Mouse (Mus musculus): ENCODE results near the gene Ublcp1.

Ublcp1 gene

GRCm38 (mm10) chr11:44470432-44471336 is at the start of gene Ublcp1:
Gene Ublcp1 (minus strand): TSS chr11:44470498.
- peak; percentile 92 to 93 for DNase-seq (ENCODE audit: low spot score in 2 of 2)

DNA sequence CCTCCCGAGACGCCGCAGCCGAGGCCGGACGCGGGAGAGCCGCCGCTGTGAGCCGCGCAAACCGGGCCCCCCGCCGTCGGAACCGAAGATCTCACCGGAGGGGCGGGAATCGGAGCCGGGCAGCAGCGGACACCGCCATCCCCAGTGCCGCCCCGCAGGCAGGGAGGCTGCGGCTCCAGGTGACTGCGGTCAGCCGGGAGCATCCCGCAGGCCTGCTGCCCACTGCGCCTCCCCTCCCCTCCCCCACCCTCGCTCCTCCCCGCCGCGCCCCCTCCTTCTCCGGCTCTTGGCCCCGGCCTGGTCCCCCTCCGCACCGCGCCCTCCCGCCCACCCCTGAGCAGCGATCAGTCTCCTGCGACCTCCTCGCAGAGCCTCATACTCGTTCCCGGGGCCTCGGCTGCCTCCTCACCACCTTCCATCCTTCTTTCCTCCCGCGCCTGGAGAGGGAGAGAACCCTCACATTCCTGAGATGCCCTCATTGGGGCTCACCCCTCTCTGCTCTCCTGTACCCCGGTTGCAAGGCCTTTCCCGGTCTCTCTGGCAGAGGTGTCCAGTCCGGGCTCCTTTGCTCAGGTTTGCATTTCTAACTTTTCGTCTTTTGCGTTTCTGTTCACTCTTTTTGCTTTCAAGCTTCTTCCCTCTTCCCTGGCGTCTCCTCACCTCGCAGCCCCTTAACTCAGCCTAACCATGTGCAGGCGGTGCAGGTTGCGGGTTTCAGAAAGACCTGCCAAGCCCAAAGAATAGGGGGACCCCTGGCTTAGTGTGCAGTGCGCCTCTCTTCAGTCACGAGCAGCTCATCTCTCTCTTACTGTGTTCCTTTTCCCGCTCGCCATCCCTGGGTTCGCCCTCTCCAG is 49.0 kb upstream of the Ublcp1 start:
- DNase-seq (ENCODE audit: low spot score in 2 of 2) = peak; percentile 18 to 27

- peak; percentile 72 to 79 for DNase-seq (ENCODE audit: low spot score in 2 of 2)
Observed at GRCm38 (mm10) chr11:44518281-44519095, 48.2 kb upstream of the Ublcp1 start, which contains the start of gene Rnf145. Gene Rnf145 (plus strand): TSS chr11:44518964.

- DNase-seq (ENCODE audit: low spot score in 2 of 2) = no peak
Observed at GRCm38 (mm10) chr11:44517561-44518280, 47.4 kb upstream of the Ublcp1 start.

DNA sequence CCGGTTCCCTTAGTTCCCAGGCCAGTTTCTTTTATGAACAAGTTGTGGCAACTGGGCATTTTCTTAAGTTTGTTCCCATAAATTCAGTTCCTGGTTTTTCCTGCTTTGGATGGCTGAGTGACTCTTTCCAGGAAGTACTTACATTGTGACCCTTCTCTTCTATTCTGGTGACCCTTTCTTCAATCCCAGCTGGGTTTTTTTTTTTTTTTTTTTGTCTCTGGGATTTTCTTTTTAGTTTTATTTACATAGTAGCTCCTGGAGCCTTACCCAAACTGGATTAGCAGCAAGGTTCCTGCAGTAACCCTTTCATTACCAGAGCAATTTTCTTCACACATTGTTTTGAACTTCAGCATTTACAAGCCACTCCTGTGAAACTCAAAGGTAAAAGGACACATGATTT is 46.1 kb upstream of the Ublcp1 start:
- no peak for DNase-seq (ENCODE audit: low spot score in 2 of 2)

GRCm38 (mm10) chr11:44514666-44515065 is 44.4 kb upstream of the Ublcp1 start:
- no peak for DNase-seq (ENCODE audit: low spot score in 2 of 2)

DNA sequence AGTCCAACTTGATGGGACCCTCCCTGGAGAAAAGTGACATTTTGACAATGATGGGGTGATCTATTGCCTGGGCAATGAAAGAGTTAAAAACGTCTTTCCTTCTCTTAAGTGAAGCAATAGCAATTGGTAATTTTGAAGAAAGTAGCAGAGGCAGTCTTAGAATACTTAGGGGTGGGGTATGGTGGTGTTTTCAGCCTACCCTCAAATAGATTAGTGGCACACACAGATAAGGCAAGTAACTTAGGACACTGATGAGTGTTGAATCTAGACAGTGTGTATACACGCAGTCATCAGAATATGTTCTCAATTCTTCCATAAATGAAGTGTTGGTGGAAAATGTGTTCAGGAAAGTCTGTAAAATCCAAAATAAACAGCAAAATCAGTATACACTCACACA is 42.7 kb upstream of the Ublcp1 start:
- DNase-seq (ENCODE audit: low spot score in 2 of 2) = no peak

GRCm38 (mm10) chr11:44512044-44513025 is 42.0 kb upstream of the Ublcp1 start:
- no peak for DNase-seq (ENCODE audit: low spot score in 2 of 2)

DNA sequence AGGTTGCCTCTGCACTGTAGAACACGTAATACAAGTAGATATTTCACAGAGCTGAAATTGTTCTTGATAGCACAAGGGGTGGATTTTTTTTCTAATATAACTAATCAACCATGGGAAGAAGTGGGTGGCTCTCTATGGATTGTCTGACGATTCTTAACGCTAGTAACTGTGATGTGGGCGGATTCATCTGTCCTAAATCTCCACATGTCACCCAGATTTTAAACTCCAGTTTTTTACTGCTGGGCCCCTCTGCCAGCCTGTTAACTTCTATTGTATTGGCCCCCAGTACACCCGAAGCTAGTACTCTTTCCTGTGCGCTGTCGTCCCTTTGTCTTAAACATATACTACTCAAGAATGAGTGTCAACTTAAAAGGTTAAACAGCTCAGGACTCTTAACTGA is 40.1 kb upstream of the Ublcp1 start:
- no peak for DNase-seq (ENCODE audit: low spot score in 2 of 2)

DNA sequence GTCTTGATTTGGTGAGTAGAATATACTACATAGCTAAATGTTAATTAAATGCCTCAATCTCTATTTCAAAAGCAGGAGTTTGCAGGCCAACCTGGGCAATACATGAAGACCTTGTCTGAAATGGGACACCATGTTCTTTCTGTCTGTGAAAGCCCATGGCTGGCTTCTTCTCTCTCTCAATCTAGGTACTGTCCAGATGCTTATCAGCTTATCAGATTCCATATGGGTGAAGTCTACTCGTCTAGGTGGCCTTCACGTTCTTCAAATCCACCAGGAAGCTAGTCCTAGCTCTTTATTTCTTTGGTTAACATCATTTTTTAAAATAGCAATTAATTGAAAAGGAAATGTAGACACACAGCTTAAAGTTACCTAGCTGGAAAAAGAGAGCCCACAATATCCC is 39.6 kb upstream of the Ublcp1 start:
- no peak for DNase-seq (ENCODE audit: low spot score in 2 of 2)

GRCm38 (mm10) chr11:44508876-44509275 is 38.6 kb upstream of the Ublcp1 start:
- no peak for DNase-seq (ENCODE audit: low spot score in 2 of 2)

DNA sequence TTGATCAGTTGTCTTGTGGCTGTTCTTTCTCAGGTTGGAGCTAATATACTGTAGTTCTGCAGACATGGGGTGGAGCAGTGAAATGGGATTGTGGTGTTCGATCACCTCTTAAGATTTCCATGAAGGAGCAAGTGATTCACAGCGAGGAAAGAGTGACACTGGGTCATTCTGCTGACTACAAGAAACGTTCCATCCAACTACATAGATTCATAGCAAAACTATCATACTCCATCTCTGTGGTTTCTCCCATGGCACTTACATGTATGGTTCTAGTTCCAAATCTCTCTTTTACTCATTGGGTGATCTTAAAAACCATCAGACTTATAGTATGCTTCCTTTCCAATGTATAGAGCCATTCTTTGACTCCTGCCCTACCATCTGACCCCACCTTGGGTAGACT is 34.5 kb upstream of the Ublcp1 start:
- no peak for DNase-seq (ENCODE audit: low spot score in 2 of 2)

GRCm38 (mm10) chr11:44504146-44504545 is 33.8 kb upstream of the Ublcp1 start:
- no peak for DNase-seq (ENCODE audit: low spot score in 2 of 2)

DNA sequence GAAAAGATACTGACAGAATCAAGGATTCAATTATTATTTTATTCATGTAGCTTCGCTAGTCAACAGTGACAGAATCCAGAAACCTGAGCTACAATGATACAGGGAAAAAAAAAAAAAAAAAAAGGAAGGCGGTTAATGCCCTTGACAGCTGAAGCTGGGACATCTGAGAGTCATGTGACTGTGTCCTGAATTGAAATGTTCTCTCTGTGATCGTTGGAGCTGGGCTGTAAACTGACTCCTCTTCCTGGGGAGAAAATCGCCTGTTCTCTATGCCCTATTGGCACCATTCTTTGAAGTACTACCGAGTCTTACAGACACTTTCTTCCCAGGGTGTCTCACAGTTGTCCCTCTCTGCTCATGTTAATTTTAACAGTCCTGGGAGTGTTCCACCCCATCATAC is 32.6 kb upstream of the Ublcp1 start:
- DNase-seq (ENCODE audit: low spot score in 2 of 2) = no peak

DNA sequence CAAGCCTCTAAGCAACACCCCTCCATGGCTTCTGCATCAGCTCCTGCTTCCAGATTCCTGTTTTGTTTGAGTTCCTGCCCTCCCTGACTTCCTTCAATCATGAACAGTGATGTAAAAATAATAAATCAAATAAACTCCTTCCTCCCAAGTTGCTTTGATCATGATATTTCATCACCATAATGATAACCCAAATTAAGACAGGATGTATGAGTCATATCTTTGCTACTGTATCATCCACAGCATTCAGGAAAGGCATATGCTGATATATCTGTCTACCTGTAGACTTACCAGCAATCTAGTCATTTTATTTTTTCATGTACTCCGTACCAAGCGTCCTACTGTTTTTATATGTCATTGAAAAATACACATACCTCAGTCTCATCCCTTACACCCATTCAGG is 31.2 kb upstream of the Ublcp1 start:
- no peak for DNase-seq (ENCODE audit: low spot score in 2 of 2)

- DNase-seq (ENCODE audit: low spot score in 2 of 2) = no peak
Observed at GRCm38 (mm10) chr11:44500966-44501365, 30.7 kb upstream of the Ublcp1 start.

GRCm38 (mm10) chr11:44498412-44499272 is 28.3 kb upstream of the Ublcp1 start:
- no peak for DNase-seq (ENCODE audit: low spot score in 2 of 2)

DNA sequence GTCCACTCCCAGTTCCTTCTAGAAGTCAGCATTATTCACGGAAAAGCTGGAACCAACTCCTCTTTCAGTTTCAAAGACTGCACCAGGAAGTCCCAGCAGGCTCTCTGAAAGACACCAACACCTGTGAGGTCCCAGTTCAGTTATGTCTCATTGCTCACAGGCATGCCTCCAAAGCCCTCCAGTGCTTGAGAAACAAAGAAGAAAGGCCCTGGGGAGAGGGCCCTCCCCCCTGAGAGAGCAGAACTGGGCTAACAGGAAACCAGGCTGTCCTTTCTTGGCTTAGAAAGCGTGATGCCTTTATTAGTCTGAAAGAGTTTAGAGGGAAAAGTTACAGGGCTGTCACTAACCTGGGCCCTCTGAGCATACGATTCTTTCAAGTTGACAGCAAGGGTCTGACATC is 25.9 kb upstream of the Ublcp1 start:
- DNase-seq (ENCODE audit: low spot score in 2 of 2) = peak; percentile 36 to 42
